Mouse (Mus musculus): Measurements from ENCODE around the gene Scarb1. TPM values are rescaled to one million over a fixed set of nuclear protein-coding genes. Genes with fewer than 3 reads are reported as not detected.

Scarb1 gene
- polyA plus RNA-seq, 1 experiment from 2014 or later = 64.9 TPM

DNA sequence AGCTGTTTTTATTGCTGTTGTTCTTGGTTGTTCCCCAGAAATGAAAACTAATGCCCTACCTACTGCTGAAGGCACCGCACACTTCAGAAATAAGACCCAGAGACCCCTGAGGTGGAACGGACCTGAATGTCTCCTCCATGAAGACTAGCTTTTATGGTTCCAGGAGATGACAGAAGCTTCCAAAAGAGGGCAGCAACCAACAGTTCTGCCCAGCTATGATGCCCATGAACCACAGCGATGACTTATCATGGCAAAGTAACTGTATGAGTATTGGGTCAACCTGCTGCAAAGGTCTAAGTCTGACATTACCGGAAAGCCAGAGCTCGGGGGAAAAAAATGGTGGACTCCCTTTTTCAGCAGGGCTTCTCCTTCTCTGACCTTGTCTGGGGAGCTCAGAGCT is 38.0 kb upstream of the Scarb1 start:
- TF ChIP-seq CTCF (IDR thresholded peaks at IDR 0.05) (peak; percentile 57), EP300 (IDR thresholded peaks at IDR 0.05) (no peak)
- 78% methylated on average over 5 of the region's 5 CpGs for WGBS
- no peak for ATAC-seq
- no peak for DNase-seq (ENCODE audit: low spot score)
- no peak overlapping the region for H3K4me3 ChIP-seq (ENCODE audit: low read depth, low read length)
- H3K9me3 ChIP-seq (ENCODE audit: low read length) = no peaks in the 10 kb centered on the region
- H3K27me3 ChIP-seq (replicated peaks; ENCODE audit: insufficient read depth, low read length) = no peaks in the 10 kb centered on the region
- H3K36me3 ChIP-seq (ENCODE audit: insufficient read depth, low read length) = no peaks in the 10 kb centered on the region
- H3K9ac ChIP-seq (replicated peaks; ENCODE audit: low read depth) = no peak overlapping the region
- H3K27ac ChIP-seq (ENCODE audit: low read length) = no peak overlapping the region
- no peak overlapping the region for H3K4me2 ChIP-seq (replicated peaks; ENCODE audit: low read depth, low read length)
- H3K4me1 ChIP-seq (ENCODE audit: insufficient read depth, low read depth, low read length) = no peaks in the 10 kb centered on the region

DNA sequence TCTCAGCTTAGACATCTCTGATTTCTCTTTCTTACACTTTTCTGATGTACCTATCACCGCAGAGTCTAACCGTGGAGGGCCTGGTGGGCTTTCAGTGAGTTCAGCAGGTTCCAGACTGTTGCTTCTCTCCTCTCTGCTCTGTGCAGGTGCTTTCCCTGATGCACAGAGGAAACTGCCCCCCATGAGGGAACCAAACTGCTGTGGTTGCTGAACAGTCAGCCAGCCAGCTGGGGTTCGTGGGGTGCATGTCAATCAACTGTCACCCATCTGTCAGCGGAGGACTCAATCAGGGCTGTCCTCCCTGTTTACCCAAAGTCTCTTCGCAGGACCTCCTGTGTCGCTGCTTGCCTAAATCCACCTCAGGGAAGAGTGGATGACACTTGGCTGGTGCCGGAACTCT is 36.3 kb upstream of the Scarb1 start:
- Histone ChIP-seq H3K9ac (replicated peaks; ENCODE audit: low read depth) (no peak overlapping the region), H3K36me3 (ENCODE audit: insufficient read depth, low read length) (no peaks in the 10 kb centered on the region), H3K4me2 (replicated peaks; ENCODE audit: low read depth, low read length) (no peak overlapping the region), H3K27me3 (replicated peaks; ENCODE audit: insufficient read depth, low read length) (no peaks in the 10 kb centered on the region), H3K9me3 (ENCODE audit: low read length) (no peaks in the 10 kb centered on the region), H3K4me1 (ENCODE audit: insufficient read depth, low read depth, low read length) (no peaks in the 10 kb centered on the region), H3K27ac (ENCODE audit: low read length) (no peak overlapping the region), H3K4me3 (ENCODE audit: low read depth, low read length) (no peak overlapping the region)
- 66% methylated on average over 7 of the region's 7 CpGs for WGBS
- TF ChIP-seq CTCF (IDR thresholded peaks at IDR 0.05) = no peak
- no peak for TF ChIP-seq EP300 (IDR thresholded peaks at IDR 0.05)
- DNase-seq (ENCODE audit: low spot score) (no peak), ATAC-seq (no peak)

DNA sequence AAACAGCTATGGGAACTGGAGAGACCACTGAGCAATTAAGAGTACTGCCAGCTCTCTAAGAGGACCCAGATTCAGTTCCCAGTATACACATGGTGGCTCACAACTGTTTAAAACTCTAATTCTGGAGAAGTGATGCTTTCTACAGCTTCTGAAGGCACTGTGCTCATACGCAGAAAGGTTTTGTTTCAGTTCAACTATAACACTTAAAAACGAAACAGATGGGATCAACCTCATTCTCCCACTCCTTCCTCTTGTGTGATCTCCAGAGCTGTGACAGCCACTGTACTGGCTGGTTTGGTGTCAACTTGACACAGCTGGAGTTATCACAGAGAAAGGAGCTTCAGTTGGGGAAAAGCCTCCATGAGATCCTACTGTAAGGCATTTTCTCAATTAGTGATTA is 35.0 kb upstream of the Scarb1 start:
- no peak overlapping the region for H3K4me2 ChIP-seq (replicated peaks; ENCODE audit: low read depth, low read length)
- no peak overlapping the region for H3K27ac ChIP-seq (ENCODE audit: low read length)
- H3K36me3 ChIP-seq (ENCODE audit: insufficient read depth, low read length) = no peaks in the 10 kb centered on the region
- H3K4me1 ChIP-seq (ENCODE audit: insufficient read depth, low read depth, low read length) = no peaks in the 10 kb centered on the region
- TF ChIP-seq EP300 (IDR thresholded peaks at IDR 0.05) (no peak), CTCF (IDR thresholded peaks at IDR 0.05) (no peak)
- H3K27me3 ChIP-seq (replicated peaks; ENCODE audit: insufficient read depth, low read length) = no peaks in the 10 kb centered on the region
- no peaks in the 10 kb centered on the region for H3K9me3 ChIP-seq (ENCODE audit: low read length)
- no peak overlapping the region for H3K9ac ChIP-seq (replicated peaks; ENCODE audit: low read depth)
- 89% methylated on average over 2 of the region's 2 CpGs for WGBS
- H3K4me3 ChIP-seq (ENCODE audit: low read depth, low read length) = no peak overlapping the region
- no peak for DNase-seq (ENCODE audit: low spot score)
- ATAC-seq = no peak

DNA sequence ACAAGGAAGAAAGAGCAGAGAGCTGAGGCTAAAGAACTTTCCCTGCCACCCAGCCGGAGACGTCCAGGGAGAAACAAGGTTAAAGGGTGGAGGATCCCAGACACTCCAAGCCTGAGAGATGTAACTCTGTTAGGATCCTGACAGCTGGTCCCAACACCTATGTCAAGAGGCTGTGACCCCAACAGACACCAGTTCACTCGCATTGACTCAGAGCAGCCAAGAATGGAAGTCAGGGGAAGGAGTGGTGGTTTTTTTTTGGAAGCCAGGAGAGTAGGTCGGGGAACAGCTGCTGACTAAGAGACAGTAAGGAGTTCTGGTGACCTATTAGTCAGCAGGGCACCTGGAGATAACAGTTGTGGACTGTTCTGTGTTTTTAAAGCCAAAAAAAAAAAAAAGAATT is 31.1 kb upstream of the Scarb1 start:
- ATAC-seq = no peak
- Histone ChIP-seq H3K4me3 (ENCODE audit: low read depth, low read length) (no peak overlapping the region), H3K36me3 (ENCODE audit: insufficient read depth, low read length) (no peaks in the 10 kb centered on the region), H3K9me3 (ENCODE audit: low read length) (no peaks in the 10 kb centered on the region), H3K27me3 (replicated peaks; ENCODE audit: insufficient read depth, low read length) (no peaks in the 10 kb centered on the region), H3K4me2 (replicated peaks; ENCODE audit: low read depth, low read length) (no peak overlapping the region), H3K9ac (replicated peaks; ENCODE audit: low read depth) (no peak overlapping the region), H3K27ac (ENCODE audit: low read length) (no peak overlapping the region), H3K4me1 (ENCODE audit: insufficient read depth, low read depth, low read length) (no peaks in the 10 kb centered on the region)
- DNase-seq (ENCODE audit: low spot score) = no peak
- WGBS = 72% methylated on average over 4 of the region's 4 CpGs
- TF ChIP-seq CTCF (IDR thresholded peaks at IDR 0.05) (no peak), EP300 (IDR thresholded peaks at IDR 0.05) (no peak)

DNA sequence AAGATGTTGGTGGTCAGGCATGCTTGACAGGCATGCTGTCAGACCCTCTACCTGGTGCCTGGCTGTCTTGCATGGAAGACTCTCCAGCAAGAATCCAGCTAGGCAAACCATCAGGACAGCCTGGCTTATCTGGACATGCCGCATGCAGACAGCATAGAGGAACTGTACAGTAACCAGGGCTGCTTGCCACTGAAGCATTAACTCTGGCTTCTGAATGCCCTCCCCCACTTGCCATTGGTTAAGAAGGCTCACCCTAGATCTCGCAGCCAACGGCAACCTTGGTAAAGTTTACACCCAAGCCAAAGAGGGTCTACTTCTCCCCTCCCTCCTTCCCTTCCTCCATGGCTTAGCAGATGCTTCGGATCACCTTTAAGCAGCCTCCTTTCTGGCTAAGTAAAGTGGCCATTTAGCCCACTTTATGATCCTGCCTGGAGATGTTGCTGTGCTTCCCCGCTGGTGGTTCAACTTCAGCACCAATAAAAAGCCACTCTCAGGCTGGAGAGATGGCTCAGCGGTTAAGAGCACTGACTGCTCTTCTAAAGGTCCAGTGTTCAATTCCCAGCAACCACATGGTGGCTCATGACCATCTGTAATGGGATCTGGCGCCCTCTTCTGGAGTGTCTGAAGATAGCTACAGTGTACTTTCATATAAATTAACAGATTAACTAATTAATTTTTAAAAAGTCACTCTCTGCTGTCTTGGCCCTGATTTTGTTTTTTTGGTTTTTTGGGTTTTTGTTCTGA is 30.2 kb upstream of the Scarb1 start:
- Histone ChIP-seq H3K4me3 (ENCODE audit: low read depth, low read length) (no peak overlapping the region), H3K4me1 (ENCODE audit: insufficient read depth, low read depth, low read length) (no peaks in the 10 kb centered on the region), H3K27me3 (replicated peaks; ENCODE audit: insufficient read depth, low read length) (no peaks in the 10 kb centered on the region), H3K9me3 (ENCODE audit: low read length) (no peaks in the 10 kb centered on the region), H3K27ac (ENCODE audit: low read length) (no peak overlapping the region), H3K9ac (replicated peaks; ENCODE audit: low read depth) (no peak overlapping the region), H3K4me2 (replicated peaks; ENCODE audit: low read depth, low read length) (no peak overlapping the region), H3K36me3 (ENCODE audit: insufficient read depth, low read length) (no peaks in the 10 kb centered on the region)
- no peak for DNase-seq (ENCODE audit: low spot score)
- TF ChIP-seq EP300 (IDR thresholded peaks at IDR 0.05) (no peak), CTCF (IDR thresholded peaks at IDR 0.05) (peak; percentile 32; the same call in 1 of the 2 replicates)
- ATAC-seq = no peak
- 67% methylated on average over 7 of the region's 7 CpGs for WGBS

DNA sequence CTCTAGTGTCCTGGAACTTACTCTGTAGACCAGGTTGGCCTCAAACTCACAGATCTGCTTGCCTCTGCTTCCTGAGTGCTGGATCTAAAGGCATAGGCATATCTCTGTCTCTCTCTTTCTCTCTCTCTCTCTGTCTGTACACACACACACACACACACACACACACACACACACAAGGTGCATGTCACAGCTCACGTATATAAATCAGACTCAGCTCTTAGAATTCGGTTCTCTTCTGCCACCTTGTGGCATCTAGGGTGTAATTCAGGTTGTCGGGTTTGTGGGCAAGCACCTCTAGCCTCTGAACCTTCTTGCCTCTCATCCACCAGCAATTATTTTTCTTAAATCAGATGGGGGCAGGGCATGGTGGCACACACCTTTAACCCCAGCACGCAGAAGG is 27.7 kb upstream of the Scarb1 start:
- Histone ChIP-seq H3K27me3 (replicated peaks; ENCODE audit: insufficient read depth, low read length) (no peaks in the 10 kb centered on the region), H3K4me3 (ENCODE audit: low read depth, low read length) (no peak overlapping the region), H3K4me2 (replicated peaks; ENCODE audit: low read depth, low read length) (no peak overlapping the region), H3K36me3 (ENCODE audit: insufficient read depth, low read length) (no peaks in the 10 kb centered on the region), H3K9me3 (ENCODE audit: low read length) (no peaks in the 10 kb centered on the region), H3K4me1 (ENCODE audit: insufficient read depth, low read depth, low read length) (no peaks in the 10 kb centered on the region; the same call in 1 of the 2 replicates), H3K9ac (replicated peaks; ENCODE audit: low read depth) (no peak overlapping the region), H3K27ac (ENCODE audit: low read length) (no peak overlapping the region)
- WGBS = under 1% methylated on average over 4 of the region's 4 CpGs
- peak; percentile 82 for DNase-seq (ENCODE audit: low spot score)
- ATAC-seq = peak; percentile 56
- TF ChIP-seq EP300 (IDR thresholded peaks at IDR 0.05) = no peak
- TF ChIP-seq CTCF (IDR thresholded peaks at IDR 0.05) = peak; percentile 88

All from lung, postnatal 0 days (tissue).